Mouse (Mus musculus) T-cell, adult 2 months (primary cell): Measurements from ENCODE around the gene Tcirg1.
A peak's percentile ranks its signal among the peaks of the same experiment; 100 is the strongest.

Experiments used
- DNase-seq: peaks from one replicate; pipeline ENCODE4 v3.0.0; 2022; ENCODE audit warnings: low spot score

The Tcirg1 gene

DNA sequence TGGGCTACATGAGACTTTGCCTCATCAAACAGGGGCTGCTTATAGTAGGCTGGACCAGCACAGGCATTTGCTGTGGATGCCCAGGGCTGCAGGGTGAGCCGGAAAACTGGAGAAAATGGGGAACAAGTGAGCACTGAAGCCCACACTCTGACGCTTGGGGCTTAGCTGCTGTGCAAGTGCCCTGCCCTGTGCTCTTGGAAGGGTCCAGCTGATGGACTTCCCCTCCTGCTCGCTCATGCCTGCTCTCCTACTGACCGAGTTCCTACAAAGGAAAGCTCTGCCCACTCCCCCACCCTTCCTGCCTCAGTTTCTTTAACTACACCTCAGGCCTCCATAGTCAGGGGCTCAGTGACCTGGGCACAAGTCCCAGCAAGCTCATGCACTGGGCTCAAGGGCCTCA, 21.1 kb upstream of the Tcirg1 start:
- DNase-seq = no peak

DNA sequence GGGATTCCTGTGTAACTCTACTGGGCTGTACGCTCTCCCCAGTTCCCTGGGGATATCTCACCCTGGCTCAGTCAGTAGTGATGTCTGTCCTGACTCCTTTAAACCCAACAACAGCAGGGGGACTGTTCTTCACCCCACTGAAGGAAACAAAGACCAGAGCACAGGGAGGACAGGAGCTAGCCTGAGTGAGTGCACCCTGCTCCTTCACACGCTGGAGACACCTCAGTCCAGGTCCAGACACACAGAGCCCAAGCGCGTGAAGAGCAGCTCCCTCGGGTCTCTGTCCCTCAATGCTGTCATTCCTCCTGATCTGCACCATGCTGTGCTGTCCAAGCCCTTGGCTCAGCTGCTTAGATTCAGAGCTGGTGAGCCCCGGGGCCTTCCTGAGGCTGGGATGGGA, 19.8 kb upstream of the Tcirg1 start:
- DNase-seq = no peak

DNA sequence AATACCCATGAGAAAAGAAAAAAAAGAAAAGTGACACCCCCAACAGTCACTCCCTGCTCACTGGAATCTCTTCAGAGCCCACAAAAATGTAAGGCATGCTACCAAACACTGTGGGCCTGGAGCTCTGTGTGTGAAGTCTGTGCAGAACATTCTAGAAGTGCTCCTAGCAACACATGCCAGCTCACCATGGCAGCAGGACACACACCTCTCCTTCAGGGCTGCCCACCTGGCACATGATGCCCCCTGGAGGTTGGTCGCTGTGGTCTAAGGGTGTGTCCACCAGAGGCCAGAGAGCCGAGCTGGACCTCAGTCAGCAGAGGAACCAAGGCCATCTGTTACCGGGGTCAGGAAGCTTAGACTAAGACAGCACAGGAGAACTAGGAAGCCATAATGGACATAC, 19.3 kb upstream of the Tcirg1 start:
- no peak for DNase-seq

DNA sequence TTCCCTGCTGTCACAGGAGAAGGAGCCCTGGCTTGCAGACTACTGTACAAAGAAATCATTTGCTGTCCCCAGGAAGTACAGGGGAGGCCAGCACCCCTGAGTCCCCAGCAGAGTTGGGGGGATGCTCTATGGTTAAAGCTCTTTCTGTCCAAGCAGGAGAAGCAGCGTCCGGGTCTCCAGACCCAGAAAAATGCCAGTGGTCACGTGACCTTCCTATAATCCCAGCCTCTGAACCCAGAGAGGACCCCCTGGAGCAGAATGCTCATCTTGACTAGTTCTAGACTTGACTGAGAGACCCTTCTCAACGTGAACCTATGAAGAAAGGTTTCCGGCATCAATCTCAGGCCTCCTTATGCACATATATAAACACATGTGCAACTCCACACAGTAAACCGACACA, 18.9 kb upstream of the Tcirg1 start:
- no peak for DNase-seq

DNA sequence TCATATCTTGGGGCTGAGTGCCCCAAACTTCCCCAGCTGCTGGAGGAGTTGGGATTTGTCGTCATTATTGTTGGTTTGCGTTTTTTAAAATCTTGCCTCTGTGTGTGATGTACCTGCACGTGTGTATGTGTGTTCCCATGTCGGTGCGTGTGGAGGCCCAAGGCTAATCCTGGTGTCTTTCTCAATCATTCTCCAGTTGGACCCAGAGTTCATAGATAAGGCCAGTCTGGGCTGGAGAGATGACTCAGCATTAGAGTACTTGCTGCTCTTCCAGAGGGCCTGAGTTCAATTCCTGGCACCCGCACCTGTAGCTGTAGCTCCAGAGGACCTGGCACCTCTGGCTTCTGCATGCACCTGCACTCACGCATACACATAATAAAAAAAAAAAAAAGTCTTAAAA, 17.9 kb upstream of the Tcirg1 start:
- no peak for DNase-seq

DNA sequence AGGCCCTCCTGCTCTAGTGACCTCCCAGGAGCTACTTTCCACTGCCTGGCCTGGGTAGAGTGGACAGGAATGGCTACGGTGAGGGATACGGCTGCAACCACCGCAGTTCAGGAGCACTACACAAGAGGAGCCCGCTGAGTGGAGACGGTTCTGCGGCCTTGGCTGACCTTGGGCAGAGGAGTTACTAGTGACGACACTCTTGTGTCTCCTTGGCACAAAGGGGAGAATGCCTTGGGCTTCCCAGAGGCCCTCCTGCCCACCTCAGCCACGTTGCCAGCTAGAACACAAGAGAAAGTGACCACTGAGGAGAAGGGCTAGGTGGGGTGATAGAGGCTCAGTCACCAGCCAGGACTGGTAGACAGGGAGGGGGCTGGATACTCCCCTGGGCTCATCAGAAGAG, 17.3 kb upstream of the Tcirg1 start:
- no peak for DNase-seq

DNA sequence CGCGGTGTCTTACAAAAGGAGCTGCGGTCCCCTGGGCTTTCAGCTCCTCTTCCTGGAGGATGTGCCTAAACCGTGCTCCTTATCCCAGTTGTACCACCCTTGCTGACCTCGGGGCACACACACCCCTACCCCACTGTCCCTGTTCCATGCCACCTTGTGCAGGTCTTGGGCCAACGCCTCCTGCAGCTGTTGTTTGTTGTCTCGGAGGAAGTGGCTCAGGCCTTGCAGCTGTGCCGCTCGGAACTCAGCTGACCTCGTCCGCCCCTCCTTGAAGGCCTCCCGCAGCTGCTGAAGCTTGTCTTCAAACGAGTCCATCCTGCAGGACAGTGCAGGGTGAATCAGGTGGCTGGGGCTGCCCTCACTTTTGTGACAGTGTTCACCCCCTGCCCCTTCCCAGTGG, 16.7 kb upstream of the Tcirg1 start:
- DNase-seq = no peak

DNA sequence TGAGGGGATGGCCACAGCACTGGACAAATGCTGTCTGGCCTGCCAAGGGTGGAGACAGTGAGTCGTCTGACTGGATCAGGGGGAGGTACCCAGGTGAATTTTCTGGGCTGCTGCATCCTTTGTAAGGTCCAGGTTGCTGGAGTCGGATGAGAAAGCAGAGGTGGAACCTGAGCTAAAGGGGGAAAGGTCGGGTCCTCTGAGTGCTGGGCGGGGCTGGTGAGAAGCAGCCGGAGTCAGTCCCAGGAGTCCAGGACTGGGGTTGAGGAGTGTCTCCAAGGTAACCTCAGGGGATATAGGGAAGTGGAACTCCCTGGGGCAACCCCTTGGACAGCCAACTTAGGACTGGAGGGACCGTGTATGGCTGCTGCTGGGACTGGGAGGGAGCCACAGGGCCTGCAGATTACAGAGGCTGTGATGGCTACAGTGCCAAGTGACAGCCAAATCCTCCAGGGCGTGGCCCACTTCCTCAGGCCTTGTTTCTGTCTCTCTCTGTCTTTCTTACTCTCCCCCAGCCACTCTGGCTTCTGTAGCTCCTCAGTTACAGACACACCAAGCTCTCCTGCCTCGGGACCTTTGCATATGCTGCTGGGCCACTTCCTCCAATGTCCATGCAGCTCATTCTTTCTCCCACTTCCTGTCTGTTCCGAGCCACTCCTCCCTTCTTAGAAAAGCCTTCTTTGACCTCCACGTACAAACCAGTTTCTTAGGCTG, 15.9 kb upstream of the Tcirg1 start:
- DNase-seq = no peak

DNA sequence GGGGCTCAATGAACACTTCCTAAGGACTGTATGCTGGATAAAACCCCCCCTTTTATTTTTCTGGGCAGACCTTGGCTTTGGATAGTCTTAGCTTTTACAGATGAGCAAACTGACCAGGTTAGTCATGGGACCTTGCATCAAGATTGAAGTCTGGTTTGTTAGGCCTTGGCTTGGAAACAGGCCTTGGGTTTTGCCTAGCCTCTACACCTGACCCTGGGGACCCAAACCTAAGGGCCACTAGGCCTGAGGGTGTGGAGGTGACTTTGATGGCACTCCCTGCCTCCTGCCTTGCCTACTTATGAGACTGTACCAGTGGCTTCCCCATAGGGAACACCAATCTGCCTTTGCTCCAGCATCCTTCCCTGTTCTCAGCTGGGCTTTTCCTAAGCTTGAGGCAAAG, 13.0 kb upstream of the Tcirg1 start:
- DNase-seq = no peak

DNA sequence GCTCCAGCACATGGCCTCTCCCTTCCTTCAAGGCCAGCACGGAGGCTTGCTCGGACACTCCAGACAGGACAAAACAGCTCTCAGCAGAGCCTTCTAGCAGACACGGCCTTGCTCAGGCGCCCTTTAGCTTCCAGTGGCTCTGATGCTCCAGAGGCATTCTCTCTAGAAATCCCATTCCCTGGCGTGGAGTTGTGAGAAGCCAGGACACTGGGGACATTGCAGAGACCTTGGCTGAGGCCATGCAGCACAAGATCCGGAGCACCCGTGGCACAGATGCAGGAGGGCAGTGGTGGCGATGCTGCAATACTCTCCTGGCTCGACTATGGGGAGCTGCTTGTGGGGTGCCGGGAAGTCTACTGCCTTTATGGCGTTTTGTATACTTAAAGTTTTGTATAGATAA, 9.8 kb upstream of the Tcirg1 start:
- DNase-seq = no peak

DNA sequence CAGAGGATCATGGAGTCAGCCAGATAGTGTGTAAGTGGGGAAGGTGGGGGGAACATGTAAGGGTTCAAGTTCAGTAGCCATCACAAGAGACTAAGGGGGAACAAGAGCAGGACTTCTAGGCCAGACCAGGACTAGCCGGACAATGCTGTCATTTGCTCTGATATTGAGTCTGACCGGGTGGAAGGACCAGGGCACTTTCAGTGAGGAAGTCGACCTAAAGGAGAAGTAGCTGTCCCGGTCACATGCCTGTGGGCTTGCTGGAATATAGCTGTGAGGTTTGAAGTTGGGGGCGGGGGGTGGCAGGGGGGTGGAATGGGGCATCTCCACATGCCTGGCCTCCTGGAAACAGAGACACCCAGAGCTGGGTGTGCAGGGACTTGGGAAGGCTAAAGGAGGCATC, 7.6 kb upstream of the Tcirg1 start:
- DNase-seq = no peak

DNA sequence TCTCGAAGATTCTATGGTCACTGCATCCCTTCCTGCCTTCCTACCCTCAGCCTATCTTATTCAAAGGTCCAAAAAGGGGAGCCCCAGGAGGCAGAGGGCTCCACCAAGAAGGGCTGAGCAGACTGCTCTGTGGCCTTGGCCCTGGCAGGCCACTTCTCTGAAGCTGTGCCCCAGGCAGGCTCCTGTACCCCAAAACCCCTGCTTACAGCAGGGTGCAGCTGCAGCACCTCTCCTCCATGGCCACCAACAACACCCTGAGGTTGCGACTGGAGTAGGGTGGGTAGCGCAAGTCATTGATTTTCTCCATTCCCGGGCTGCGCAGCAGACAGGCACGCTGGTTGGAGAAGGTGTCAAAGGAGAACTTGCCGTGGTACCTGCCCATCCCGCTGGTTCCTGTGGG, 6.8 kb upstream of the Tcirg1 start:
- no peak for DNase-seq

DNA sequence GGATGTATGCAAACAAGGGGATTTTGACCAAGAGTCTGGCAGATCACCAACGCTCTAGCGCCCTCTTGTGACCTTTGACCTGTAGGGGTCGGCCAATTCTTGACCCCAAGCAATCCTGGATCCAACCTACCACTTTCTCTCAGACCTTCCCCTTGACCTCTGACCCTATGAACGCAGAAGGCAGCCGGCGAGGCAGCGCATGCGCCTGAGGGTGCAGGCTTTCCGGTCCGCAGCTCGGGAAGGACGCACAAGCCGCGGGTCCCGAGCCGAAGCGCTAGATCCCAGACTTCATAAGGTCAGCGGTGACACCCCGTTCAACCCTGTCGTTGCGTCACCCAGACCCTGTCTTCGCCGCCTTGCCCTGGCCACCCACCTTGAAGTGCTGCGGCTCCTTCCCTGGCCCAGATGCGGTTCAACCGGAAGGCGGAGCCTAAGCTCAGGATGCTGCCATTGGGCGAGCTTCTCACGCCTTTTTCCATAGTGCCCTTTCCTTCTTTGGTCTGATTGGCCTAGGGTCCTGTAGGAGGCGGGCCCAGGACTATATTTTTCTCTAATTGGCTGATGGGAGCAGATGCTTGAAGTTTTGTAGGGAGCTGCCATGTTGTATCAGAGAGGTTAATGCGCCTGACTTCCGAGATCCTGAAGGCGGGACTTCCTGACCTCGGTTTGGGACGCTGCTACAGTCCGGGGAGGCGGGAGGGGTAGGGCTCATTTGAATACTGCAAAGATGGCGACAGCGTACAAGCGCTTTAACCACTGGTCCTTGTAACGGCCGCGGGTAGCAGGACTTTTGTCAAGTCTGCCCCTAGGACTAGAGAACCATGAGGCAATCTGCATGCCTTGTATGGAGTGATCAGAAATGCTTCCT, 5.6 kb upstream of the Tcirg1 start, which contains the start of gene Ndufs8:
Gene Ndufs8 (minus strand): TSS at position 438 of the 868 bp plus-strand sequence.
- peak; percentile 95 for DNase-seq

DNA sequence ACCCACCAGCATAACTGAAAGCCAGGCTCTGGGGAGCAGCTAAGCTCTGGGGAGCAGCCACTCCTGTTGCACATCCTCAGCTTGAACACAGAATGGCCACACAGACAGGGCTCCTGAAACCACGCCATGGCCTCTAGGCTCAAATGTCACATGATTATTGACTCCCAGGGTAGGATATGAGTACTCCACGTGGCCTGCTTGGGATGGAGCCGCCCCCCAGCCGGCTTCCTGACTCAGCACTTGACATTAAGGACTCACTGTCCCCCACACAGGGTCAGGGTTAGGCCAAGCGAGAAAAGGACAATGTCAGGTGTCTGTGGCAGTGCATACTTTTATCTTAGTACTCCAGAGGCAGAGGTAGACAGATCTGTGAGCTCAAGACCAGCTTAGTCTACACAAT, 3.3 kb upstream of the Tcirg1 start:
- DNase-seq = no peak

DNA sequence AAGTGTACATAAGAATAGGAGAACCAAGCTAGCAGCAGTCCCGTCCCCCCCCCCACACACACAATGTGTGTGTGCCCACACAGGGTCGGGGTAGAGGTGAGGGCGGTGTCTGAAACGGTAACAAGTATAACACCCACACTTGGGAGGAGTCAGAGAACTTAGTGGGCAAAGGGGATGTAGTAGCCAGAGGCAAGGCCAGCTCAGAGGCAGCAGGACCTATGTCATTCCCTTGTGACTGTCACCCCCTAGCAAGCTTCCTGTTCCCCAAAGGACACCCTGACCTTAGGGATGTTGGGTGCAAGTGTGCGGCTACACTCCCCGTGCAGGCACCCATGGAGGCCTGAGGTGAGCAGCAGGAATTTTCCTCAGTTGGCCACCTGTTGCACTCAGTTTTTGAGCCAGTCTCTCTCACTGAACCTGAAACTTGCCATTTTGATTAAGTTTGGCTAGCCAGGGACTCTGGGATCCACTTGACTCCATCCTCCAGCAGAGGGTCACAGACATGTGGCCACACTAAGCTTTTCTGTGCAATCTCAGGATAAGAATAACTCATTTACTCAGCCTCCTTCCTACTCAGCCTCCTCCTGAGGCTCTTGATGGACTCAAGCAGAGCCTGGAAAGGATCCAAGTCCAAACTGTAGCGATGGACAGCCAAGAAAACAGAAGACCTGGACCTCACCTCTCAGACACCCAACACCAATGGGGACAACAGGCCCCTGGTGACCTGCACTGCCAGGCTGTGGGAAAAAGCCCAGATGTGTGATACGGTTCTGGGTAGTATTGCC, 1.1 kb upstream of the Tcirg1 start:
- no peak for DNase-seq

DNA sequence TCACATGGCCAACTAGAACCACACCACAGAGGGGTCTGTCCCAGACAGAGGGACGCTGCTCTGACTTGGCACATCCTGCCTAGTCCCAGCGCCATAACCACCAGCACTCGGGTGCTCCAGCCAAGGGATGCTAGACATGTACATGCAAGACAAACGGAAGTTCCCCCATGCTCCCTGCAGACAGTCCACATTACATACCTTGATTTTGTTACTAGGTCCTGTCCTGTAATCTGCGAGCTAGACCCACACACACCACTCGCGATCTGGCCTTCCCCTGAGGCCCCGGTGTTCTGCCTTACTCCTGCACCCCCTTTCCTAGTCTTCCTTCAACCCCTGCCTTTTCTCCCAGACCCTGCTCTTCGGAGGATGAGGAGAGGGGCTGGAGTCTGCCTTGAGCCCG, 607 bp downstream of the Tcirg1 start:
- DNase-seq = peak; percentile 23

DNA sequence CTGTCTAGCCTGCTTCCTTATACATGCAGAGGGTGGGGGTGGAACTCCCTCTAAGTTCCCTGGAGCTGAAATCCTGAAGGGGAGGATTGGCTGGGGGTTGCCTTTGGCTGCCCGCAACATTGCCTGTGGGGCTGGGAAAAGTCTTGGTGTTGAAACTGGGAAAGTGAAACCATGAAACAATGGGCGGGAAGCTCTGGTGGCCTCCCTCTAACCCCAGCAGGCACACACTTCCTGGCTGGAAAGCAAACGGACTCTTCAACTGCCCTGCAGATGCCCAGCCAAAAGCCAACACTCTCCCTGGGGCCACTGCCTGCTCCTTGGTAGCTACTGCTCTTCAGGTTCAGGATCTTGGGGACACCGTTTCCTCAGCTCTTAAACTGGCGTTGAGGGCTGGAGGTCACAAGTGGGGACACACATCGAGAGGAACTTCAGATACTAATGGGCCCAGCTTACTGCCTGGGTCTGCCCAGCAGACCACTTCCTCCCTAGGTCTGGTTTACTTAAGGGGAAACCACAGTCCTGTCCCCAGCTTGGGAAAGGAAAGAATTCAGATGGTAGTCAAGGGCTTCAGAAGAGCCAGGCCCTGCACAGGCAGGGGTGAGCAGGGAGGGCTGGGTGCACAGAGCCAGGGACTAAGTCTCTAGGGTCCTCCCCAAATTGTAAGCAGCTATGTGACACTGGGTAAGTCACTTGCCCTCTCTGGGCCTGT, 1.5 kb downstream of the Tcirg1 start:
- no peak for DNase-seq

DNA sequence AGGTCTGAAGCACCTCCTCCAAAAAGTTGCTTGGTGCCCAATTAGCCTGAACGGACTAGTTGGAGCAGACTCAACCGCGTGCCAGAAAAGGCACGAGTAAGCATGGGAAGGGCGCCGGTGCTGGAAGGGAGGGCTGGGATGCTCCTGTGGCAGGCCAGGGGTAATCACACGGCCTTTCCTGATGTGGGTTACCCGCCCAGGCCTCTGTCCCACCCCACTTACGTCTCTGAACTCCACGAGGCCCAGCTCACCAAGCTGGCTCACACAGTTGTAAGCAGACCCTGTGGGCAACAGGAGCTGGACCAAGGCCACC, 2.6 kb downstream of the Tcirg1 start:
- DNase-seq = no peak

DNA sequence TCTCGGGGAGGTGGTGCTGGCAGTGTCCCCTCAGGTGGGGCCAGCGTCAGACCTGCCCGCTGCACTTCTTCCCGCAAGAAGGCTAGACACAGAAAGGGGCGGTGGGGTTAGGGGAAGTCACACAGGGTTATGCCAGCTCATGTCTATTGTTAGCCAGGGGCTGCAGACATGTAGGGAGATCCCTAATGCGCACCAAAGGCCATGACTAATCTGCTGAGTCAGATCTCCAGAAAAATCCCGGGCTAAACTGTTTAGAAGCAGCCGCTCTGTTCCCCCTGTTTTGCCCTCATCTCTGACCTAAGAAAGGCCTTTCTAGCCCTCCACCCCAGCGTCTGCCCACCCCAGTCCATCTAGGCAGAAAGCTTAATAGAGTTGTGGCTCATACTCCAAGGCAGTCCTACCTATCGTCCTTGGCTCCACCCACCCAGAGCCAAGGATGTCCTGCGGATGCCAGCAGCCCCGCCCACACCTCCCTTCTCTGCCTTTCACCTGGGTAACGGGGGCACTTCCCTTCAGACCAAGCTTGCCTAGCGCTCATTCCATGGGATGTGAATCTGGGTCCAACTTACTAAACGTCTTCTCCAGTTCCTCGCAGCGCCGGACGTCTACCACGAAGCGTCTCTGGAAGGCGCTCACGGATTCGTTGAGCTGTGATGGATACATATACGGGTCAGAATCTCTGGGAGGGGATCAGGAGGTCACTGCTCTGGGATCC, 3.1 kb downstream of the Tcirg1 start:
- DNase-seq = no peak

DNA sequence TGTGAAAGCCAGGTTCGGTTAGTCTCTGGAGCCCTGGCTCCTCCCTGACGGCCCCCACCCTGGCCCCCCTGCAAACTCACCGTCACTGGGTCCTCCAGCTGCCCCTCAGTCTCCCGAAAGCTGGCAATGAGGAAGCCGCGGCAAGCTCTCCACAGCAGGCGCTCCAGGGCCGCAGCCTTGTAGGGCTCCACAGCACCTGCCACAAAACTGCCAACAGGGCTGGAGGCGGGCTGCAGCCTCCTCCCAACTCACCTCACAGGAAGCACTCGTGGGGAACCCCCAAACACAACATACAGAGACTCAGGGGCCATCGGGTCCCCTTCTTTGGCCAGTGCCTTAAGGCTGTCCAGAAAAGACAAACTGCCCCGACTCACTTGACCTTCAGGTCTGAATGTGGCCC, 4.0 kb downstream of the Tcirg1 start:
- no peak for DNase-seq

DNA sequence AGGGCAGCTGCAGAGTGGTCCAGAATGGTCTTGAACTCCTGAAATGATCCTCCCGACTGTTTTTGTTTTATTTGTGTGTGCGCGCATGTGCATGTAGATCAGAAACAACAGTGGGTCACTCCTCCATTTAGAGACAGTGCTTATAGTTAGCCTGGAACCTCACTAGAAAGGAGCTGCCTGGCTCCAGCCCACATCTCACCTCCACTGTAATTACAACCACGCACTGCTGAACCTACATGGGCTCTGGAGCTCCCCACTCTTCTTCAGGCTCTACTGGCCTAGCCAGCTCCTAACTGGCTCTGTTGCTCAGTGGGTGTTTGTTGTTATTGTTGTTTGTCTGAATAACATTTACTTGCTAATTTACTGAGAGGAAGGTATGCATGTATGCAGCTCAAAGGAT, 7.3 kb downstream of the Tcirg1 start:
- no peak for DNase-seq

DNA sequence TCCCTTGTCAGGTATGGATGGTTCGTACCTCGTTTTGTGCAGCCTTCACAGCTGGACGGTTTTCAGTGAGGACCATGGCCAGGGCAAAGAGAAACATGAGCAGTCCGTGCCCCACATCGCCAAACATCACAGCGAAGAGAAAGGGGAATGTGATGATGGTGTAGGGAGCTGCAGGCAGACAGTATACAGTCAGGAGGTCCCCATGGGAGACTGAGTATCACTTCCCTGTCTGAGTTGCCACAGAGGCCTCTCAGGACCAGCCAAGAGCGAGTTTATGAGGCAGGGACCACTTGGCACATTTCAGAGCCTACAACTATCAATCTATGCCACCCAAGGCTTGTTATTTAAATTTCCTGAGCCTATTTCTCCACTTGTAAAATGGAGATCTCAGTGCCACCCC, 8.0 kb downstream of the Tcirg1 start:
- no peak for DNase-seq
